Mouse (Mus musculus): ENCODE measurements at regions not wholly inside any gene's neighbourhood (a gene's known extent, or its start where the extent isn't known, plus 50 kb on each side); places are given as distances from the start of the nearest gene placed in this dataset.

- no peaks in the 10 kb centered on the region for H3K27me3 ChIP-seq (ENCODE audit: control insufficient read depth, insufficient read depth, insufficient read length)
- H3K36me3 ChIP-seq (ENCODE audit: control insufficient read depth, insufficient read depth), result no peaks in the 10 kb centered on the region
- H3K4me2 ChIP-seq (ENCODE audit: low read depth), result no peak overlapping the region
- H3ac ChIP-seq (ENCODE audit: control insufficient read depth, insufficient read length), result no peak overlapping the region
- no peak overlapping the region for H3K4me3 ChIP-seq
- TF ChIP-seq SRF (IDR thresholded peaks at IDR 0.05; ENCODE audit: control insufficient read depth, insufficient read length, low read depth) (no peak), USF1 (IDR thresholded peaks at IDR 0.05; ENCODE audit: low read depth) (no peak), POLR2AphosphoS2 (IDR thresholded peaks at IDR 0.05; ENCODE audit: insufficient read length, low read depth) (no peak), TCF3 (IDR thresholded peaks at IDR 0.05; ENCODE audit: insufficient read length, low read depth) (no peak), POLR2A (IDR thresholded peaks at IDR 0.05; ENCODE audit: insufficient read length, low read depth) (no peak), REST (IDR thresholded peaks at IDR 0.05; ENCODE audit: insufficient read depth, insufficient read length) (no peak), MYOG (IDR thresholded peaks at IDR 0.05; ENCODE audit: control insufficient read depth in 1 of 3, insufficient read depth in 1 of 3, insufficient read length in 2 of 3, low read depth in 2 of 3) (no peak), MYOD1 (IDR thresholded peaks at IDR 0.05; ENCODE audit: control insufficient read depth in 1 of 3, insufficient read length in 2 of 3, low read depth in 2 of 3) (no peak), MAX (IDR thresholded peaks at IDR 0.05; ENCODE audit: low read depth) (no peak), E2F4 (IDR thresholded peaks at IDR 0.05; ENCODE audit: insufficient read depth) (no peak), TCF12 (IDR thresholded peaks at IDR 0.05; ENCODE audit: insufficient read depth, poor library complexity, severe bottlenecking) (no peak)
- no peaks in the 10 kb centered on the region for H3K79me2 ChIP-seq (ENCODE audit: control insufficient read depth, insufficient read depth)
Observed at GRCm38 (mm10) chr12:92293341-92293720, 444.4 kb upstream of the Sel1l start.

GRCm38 (mm10) chr12:92292460-92293340 is 443.7 kb upstream of the Sel1l start:
- Histone ChIP-seq H3ac (ENCODE audit: control insufficient read depth, insufficient read length) (no peak overlapping the region), H3K36me3 (ENCODE audit: control insufficient read depth, insufficient read depth) (no peaks in the 10 kb centered on the region), H3K4me3 (no peak overlapping the region), H3K4me2 (ENCODE audit: low read depth) (no peak overlapping the region), H3K27me3 (ENCODE audit: control insufficient read depth, insufficient read depth, insufficient read length) (no peaks in the 10 kb centered on the region), H3K79me2 (ENCODE audit: control insufficient read depth, insufficient read depth) (no peaks in the 10 kb centered on the region)
- TF ChIP-seq MYOG (IDR thresholded peaks at IDR 0.05; ENCODE audit: control insufficient read depth in 1 of 3, insufficient read depth in 1 of 3, insufficient read length in 2 of 3, low read depth in 2 of 3) (no peak), REST (IDR thresholded peaks at IDR 0.05; ENCODE audit: insufficient read depth, insufficient read length) (no peak), POLR2AphosphoS2 (IDR thresholded peaks at IDR 0.05; ENCODE audit: insufficient read length, low read depth) (no peak), TCF12 (IDR thresholded peaks at IDR 0.05; ENCODE audit: insufficient read depth, poor library complexity, severe bottlenecking) (no peak), MYOD1 (IDR thresholded peaks at IDR 0.05; ENCODE audit: control insufficient read depth in 1 of 3, insufficient read length in 2 of 3, low read depth in 2 of 3) (no peak)

GRCm38 (mm10) chr12:92291490-92291889 is 442.5 kb upstream of the Sel1l start:
- Histone ChIP-seq H3K79me2 (ENCODE audit: control insufficient read depth, insufficient read depth) (no peaks in the 10 kb centered on the region), H3ac (ENCODE audit: control insufficient read depth, insufficient read length) (no peak overlapping the region), H3K4me3 (no peak overlapping the region), H3K27me3 (ENCODE audit: control insufficient read depth, insufficient read depth, insufficient read length) (no peaks in the 10 kb centered on the region), H3K36me3 (ENCODE audit: control insufficient read depth, insufficient read depth) (no peaks in the 10 kb centered on the region), H3K4me2 (ENCODE audit: low read depth) (no peak overlapping the region)
- TF ChIP-seq POLR2A (IDR thresholded peaks at IDR 0.05; ENCODE audit: insufficient read length, low read depth), result no peak
- no peak for TF ChIP-seq MYOD1 (IDR thresholded peaks at IDR 0.05; ENCODE audit: control insufficient read depth in 1 of 3, insufficient read length in 2 of 3, low read depth in 2 of 3)
- no peak for TF ChIP-seq SRF (IDR thresholded peaks at IDR 0.05; ENCODE audit: control insufficient read depth, insufficient read length, low read depth)
- no peak for TF ChIP-seq POLR2AphosphoS2 (IDR thresholded peaks at IDR 0.05; ENCODE audit: insufficient read length, low read depth)
- no peak for TF ChIP-seq MYOG (IDR thresholded peaks at IDR 0.05; ENCODE audit: control insufficient read depth in 1 of 3, insufficient read depth in 1 of 3, insufficient read length in 2 of 3, low read depth in 2 of 3)
- TF ChIP-seq TCF3 (IDR thresholded peaks at IDR 0.05; ENCODE audit: insufficient read length, low read depth), result no peak
- TF ChIP-seq MAX (IDR thresholded peaks at IDR 0.05; ENCODE audit: low read depth), result no peak
- no peak for TF ChIP-seq E2F4 (IDR thresholded peaks at IDR 0.05; ENCODE audit: insufficient read depth)
- no peak for TF ChIP-seq CEBPB (IDR thresholded peaks at IDR 0.05; ENCODE audit: insufficient read depth, poor library complexity, severe bottlenecking)
- TF ChIP-seq USF1 (IDR thresholded peaks at IDR 0.05; ENCODE audit: low read depth), result no peak
- no peak for TF ChIP-seq TCF12 (IDR thresholded peaks at IDR 0.05; ENCODE audit: insufficient read depth, poor library complexity, severe bottlenecking)
- no peak for TF ChIP-seq REST (IDR thresholded peaks at IDR 0.05; ENCODE audit: insufficient read depth, insufficient read length)

- H3K79me2 ChIP-seq (ENCODE audit: control insufficient read depth, insufficient read depth), result no peaks in the 10 kb centered on the region
- no peak for TF ChIP-seq POLR2A (IDR thresholded peaks at IDR 0.05; ENCODE audit: insufficient read length, low read depth)
- TF ChIP-seq MYOG (IDR thresholded peaks at IDR 0.05; ENCODE audit: control insufficient read depth in 1 of 3, insufficient read depth in 1 of 3, insufficient read length in 2 of 3, low read depth in 2 of 3), result no peak
- TF ChIP-seq CEBPB (IDR thresholded peaks at IDR 0.05; ENCODE audit: insufficient read depth, poor library complexity, severe bottlenecking), result no peak
- no peak for TF ChIP-seq POLR2AphosphoS2 (IDR thresholded peaks at IDR 0.05; ENCODE audit: insufficient read length, low read depth)
- no peak for TF ChIP-seq TCF3 (IDR thresholded peaks at IDR 0.05; ENCODE audit: insufficient read length, low read depth)
- TF ChIP-seq TCF12 (IDR thresholded peaks at IDR 0.05; ENCODE audit: insufficient read depth, poor library complexity, severe bottlenecking), result no peak
- no peak for TF ChIP-seq USF1 (IDR thresholded peaks at IDR 0.05; ENCODE audit: low read depth)
- TF ChIP-seq REST (IDR thresholded peaks at IDR 0.05; ENCODE audit: insufficient read depth, insufficient read length), result no peak
- TF ChIP-seq MAX (IDR thresholded peaks at IDR 0.05; ENCODE audit: low read depth), result no peak
- no peak for TF ChIP-seq MYOD1 (IDR thresholded peaks at IDR 0.05; ENCODE audit: control insufficient read depth in 1 of 3, insufficient read length in 2 of 3, low read depth in 2 of 3)
- no peak for TF ChIP-seq SRF (IDR thresholded peaks at IDR 0.05; ENCODE audit: control insufficient read depth, insufficient read length, low read depth)
- no peak for TF ChIP-seq E2F4 (IDR thresholded peaks at IDR 0.05; ENCODE audit: insufficient read depth)
- no peaks in the 10 kb centered on the region for H3K36me3 ChIP-seq (ENCODE audit: control insufficient read depth, insufficient read depth)
- H3K4me3 ChIP-seq, result no peak overlapping the region
- no peak overlapping the region for H3K4me2 ChIP-seq (ENCODE audit: low read depth)
- no peak overlapping the region for H3ac ChIP-seq (ENCODE audit: control insufficient read depth, insufficient read length)
- no peaks in the 10 kb centered on the region for H3K27me3 ChIP-seq (ENCODE audit: control insufficient read depth, insufficient read depth, insufficient read length)
Observed at GRCm38 (mm10) chr12:92285511-92285910, 436.6 kb upstream of the Sel1l start.
